ENCODE assay signal across 10 mouse cellular contexts in genomic region chr3:20985682-20986376, GRCm38 (mm10).
DNase-seq lines count a peak whose midpoint lies in the region; ATAC-seq and TF ChIP-seq lines count a peak whose summit lies in the region.
"Had no signal": no experiment of that assay in that cellular context is flagged by ENCODE, and none has a peak within 500 bp of the region (broad histone marks: within the 10 kb centered on the region; RNA-seq: fewer than 3 reads in every experiment).

No protein-coding gene starts in this region.

- TF ChIP-seq POLR2A in kidney, adult 2 months (IDR thresholded peaks at IDR 0.05; ENCODE audit: low read depth, low read length): no peak

- H3K27ac ChIP-seq in kidney, adult 2 months (ENCODE audit: insufficient read depth, low read depth, low read length): no peak overlapping the region
- no peak overlapping the region for H3K27ac ChIP-seq in kidney, embryonic 15.5 days
- H3K27ac ChIP-seq in hindbrain, embryonic 15.5 days (replicated peaks): peak overlapping the region; percentile 71
- H3K27ac ChIP-seq: embryonic facial prominence, embryonic 15.5 days; liver, embryonic 14.5 days had no signal

- ATAC-seq in kidney, embryonic 15.5 days (replicated peaks; ENCODE audit: low FRiP score): no peak
- ATAC-seq in hindbrain, embryonic 15.5 days (ENCODE audit: low FRiP score, low read depth): peak; percentile 81
- ATAC-seq in megakaryocyte, adult 5-6 weeks (ENCODE audit: poor library complexity, severe bottlenecking): no peak
- no peak for ATAC-seq in CD4-positive, CD25-positive, alpha-beta regulatory T cell, adult 4 months

- no peak overlapping the region for H3K4me3 ChIP-seq in kidney, adult 2 months (ENCODE audit: insufficient read depth, low read depth, low read length)
- no peak overlapping the region for H3K4me3 ChIP-seq in kidney, embryonic 15.5 days (replicated peaks)
- no peak overlapping the region for H3K4me3 ChIP-seq in hindbrain, embryonic 15.5 days
- H3K4me3 ChIP-seq: embryonic facial prominence, embryonic 15.5 days had no signal

- peak; percentile 50 for DNase-seq in kidney, adult 2 months
- peak; percentile 58 for DNase-seq in cerebellum, adult 8-10 months
- DNase-seq in lung, postnatal 14 days: peak; percentile 17
- DNase-seq in spleen, postnatal 10 days (ENCODE audit: low spot score in 2 of 2): no peak

- H3K9ac ChIP-seq in kidney, embryonic 15.5 days: no peak overlapping the region
- no peak overlapping the region for H3K9ac ChIP-seq in hindbrain, embryonic 15.5 days
- H3K9ac ChIP-seq: embryonic facial prominence, embryonic 15.5 days; liver, embryonic 14.5 days had no signal

- no peaks in the 10 kb centered on the region for H3K36me3 ChIP-seq in kidney, adult 2 months (ENCODE audit: control insufficient read depth, insufficient read depth, low read length)
- H3K36me3 ChIP-seq in kidney, embryonic 15.5 days: no peaks in the 10 kb centered on the region
- no peaks in the 10 kb centered on the region for H3K36me3 ChIP-seq in hindbrain, embryonic 15.5 days
- H3K36me3 ChIP-seq: embryonic facial prominence, embryonic 15.5 days had no signal

- TF ChIP-seq CTCF in kidney, adult 2 months (conservative IDR thresholded peaks at IDR 0.05; ENCODE audit: insufficient read depth, insufficient read length, low read depth, low read length): no peak

- H3K4me2 ChIP-seq in kidney, embryonic 15.5 days: no peak overlapping the region
- H3K4me2 ChIP-seq in hindbrain, embryonic 15.5 days: peak overlapping the region; percentile 12
- H3K4me2 ChIP-seq: embryonic facial prominence, embryonic 15.5 days had no signal

- H3K27me3 ChIP-seq in kidney, adult 2 months (replicated peaks; ENCODE audit: control insufficient read depth, insufficient read depth, low read length): no peaks in the 10 kb centered on the region
- H3K27me3 ChIP-seq in kidney, embryonic 15.5 days: no peaks in the 10 kb centered on the region
- H3K27me3 ChIP-seq in hindbrain, embryonic 15.5 days: no peaks in the 10 kb centered on the region
- H3K27me3 ChIP-seq: embryonic facial prominence, embryonic 15.5 days had no signal

- 48% methylated on average over 4 of the region's 4 CpGs for WGBS in kidney, adult 2 months
- WGBS in kidney, embryonic 15.5 days: 56% methylated on average over 4 of the region's 4 CpGs
- WGBS in hindbrain, embryonic 15.5 days: 38% methylated on average over 4 of the region's 4 CpGs

- H3K9me3 ChIP-seq in kidney, embryonic 15.5 days (replicated peaks): no peaks in the 10 kb centered on the region
- no peaks in the 10 kb centered on the region for H3K9me3 ChIP-seq in hindbrain, embryonic 15.5 days
- H3K9me3 ChIP-seq: embryonic facial prominence, embryonic 15.5 days had no signal

- 0 out of 2 replicates have a peak, but pooled peaks cover 3% of the 10 kb centered on the region for H3K4me1 ChIP-seq in kidney, adult 2 months (ENCODE audit: control insufficient read depth, insufficient read depth, low read length)
- H3K4me1 ChIP-seq in kidney, embryonic 15.5 days: peaks cover 4% of the 10 kb centered on the region; the same call in 1 of the 2 replicates
- peaks cover 26% of the 10 kb centered on the region for H3K4me1 ChIP-seq in hindbrain, embryonic 15.5 days (replicated peaks)
- H3K4me1 ChIP-seq: embryonic facial prominence, embryonic 15.5 days had no signal

Comparison
In these comparisons a context has a peak if more than half of its experiments do, and no peak if none do; other contexts are left out.
1. DNase-seq: peak in kidney, adult 2 months (single experiment), cerebellum, adult 8-10 months (single experiment) and lung, postnatal 14 days (single experiment); none in spleen, postnatal 10 days (0 of 2).